ENCODE assay signal across 8 mouse cellular contexts in genomic region chr1:95451755-95452154, GRCm38 (mm10).
A peak's percentile ranks its signal among the peaks of the same experiment; 100 is the strongest.
DNase-seq lines count a peak whose midpoint lies in the region; ATAC-seq and TF ChIP-seq lines count a peak whose summit lies in the region.
"Not testable (repeated sequence)": the region's sequence is repeated elsewhere in the genome, so short reads cannot be mapped to it uniquely, and the experiment has no call there.

No protein-coding gene starts in this region.

- DNase-seq in B cell, adult 2 months = peak; percentile 37 to 39
- peak; percentile 76 for DNase-seq in brain, embryonic 14.5 days (ENCODE audit: low read depth)
- peak; percentile 18 to 32 for DNase-seq in heart, adult 9 months (ENCODE audit: low spot score in 2 of 2)
- peak; percentile 38 to 73 for DNase-seq in spleen, postnatal 36 days (ENCODE audit: low spot score in 2 of 2)

- not testable (repeated sequence) for H3K4me3 ChIP-seq in kidney, embryonic 15.5 days (replicated peaks); limb, embryonic 12.5 days (replicated peaks); midbrain, embryonic 13.5 days (replicated peaks)

- not testable (repeated sequence) for TF ChIP-seq POLR2A in brain, embryonic 14.5 days (IDR thresholded peaks at IDR 0.05; ENCODE audit: borderline replicate concordance, extremely low read depth, insufficient read depth, insufficient read length, poor library complexity, severe bottlenecking)

- not testable (repeated sequence) for H3K27me3 ChIP-seq in kidney, embryonic 15.5 days; limb, embryonic 12.5 days; midbrain, embryonic 13.5 days

- not testable (repeated sequence) for H3K36me3 ChIP-seq in kidney, embryonic 15.5 days; limb, embryonic 12.5 days; midbrain, embryonic 13.5 days

- H3K4me2 ChIP-seq in kidney, embryonic 15.5 days; limb, embryonic 12.5 days; midbrain, embryonic 13.5 days (replicated peaks): not testable (repeated sequence)

- H3K9ac ChIP-seq in kidney, embryonic 15.5 days; limb, embryonic 12.5 days (replicated peaks); midbrain, embryonic 13.5 days (replicated peaks): not testable (repeated sequence)

- TF ChIP-seq CTCF in brain, embryonic 14.5 days (IDR thresholded peaks at IDR 0.05; ENCODE audit: borderline replicate concordance, extremely low read depth, insufficient read depth, insufficient read length) = not testable (repeated sequence)

- H3K27ac ChIP-seq in kidney, embryonic 15.5 days; limb, embryonic 12.5 days; midbrain, embryonic 13.5 days: not testable (repeated sequence)

- peak; percentile 82 for ATAC-seq in erythroid progenitor cell, adult 5-6 weeks (replicated peaks; ENCODE audit: low FRiP score, poor library complexity, severe bottlenecking)
- ATAC-seq in kidney, embryonic 15.5 days (replicated peaks; ENCODE audit: low FRiP score) = peak; percentile 87; the same call in 1 of the 2 replicates
- ATAC-seq in limb, embryonic 12.5 days (ENCODE audit: insufficient number of reproducible peaks, insufficient read depth, low FRiP score, low TSS enrichment, low read depth) = peak; percentile 90
- ATAC-seq in midbrain, embryonic 13.5 days = peak; percentile 85

- not testable (repeated sequence) for H3K4me1 ChIP-seq in kidney, embryonic 15.5 days; limb, embryonic 12.5 days (replicated peaks); midbrain, embryonic 13.5 days (replicated peaks)

- not testable (repeated sequence) for H3K9me3 ChIP-seq in kidney, embryonic 15.5 days (replicated peaks); limb, embryonic 12.5 days; midbrain, embryonic 13.5 days

- 77% methylated on average over 6 of the region's 6 CpGs for WGBS in kidney, embryonic 15.5 days
- 79% methylated on average over 6 of the region's 6 CpGs for WGBS in limb, embryonic 12.5 days
- 81% methylated on average over 6 of the region's 6 CpGs for WGBS in midbrain, embryonic 13.5 days

Comparison
In these comparisons a context has a peak if more than half of its experiments do, and no peak if none do; other contexts are left out.
1. DNase-seq: peak in every context shown above with its lines; median percentile 76 in brain, embryonic 14.5 days; 56 in spleen, postnatal 36 days; 38 in B cell, adult 2 months; 25 in heart, adult 9 months.